Mouse (Mus musculus): ENCODE data around the gene Clybl. TPM values are rescaled to one million over a fixed set of nuclear protein-coding genes. Genes with fewer than 3 reads are reported as not detected.

The Clybl gene
- polyA plus RNA-seq, 1 experiment from 2014 or later: 8.4 TPM

DNA sequence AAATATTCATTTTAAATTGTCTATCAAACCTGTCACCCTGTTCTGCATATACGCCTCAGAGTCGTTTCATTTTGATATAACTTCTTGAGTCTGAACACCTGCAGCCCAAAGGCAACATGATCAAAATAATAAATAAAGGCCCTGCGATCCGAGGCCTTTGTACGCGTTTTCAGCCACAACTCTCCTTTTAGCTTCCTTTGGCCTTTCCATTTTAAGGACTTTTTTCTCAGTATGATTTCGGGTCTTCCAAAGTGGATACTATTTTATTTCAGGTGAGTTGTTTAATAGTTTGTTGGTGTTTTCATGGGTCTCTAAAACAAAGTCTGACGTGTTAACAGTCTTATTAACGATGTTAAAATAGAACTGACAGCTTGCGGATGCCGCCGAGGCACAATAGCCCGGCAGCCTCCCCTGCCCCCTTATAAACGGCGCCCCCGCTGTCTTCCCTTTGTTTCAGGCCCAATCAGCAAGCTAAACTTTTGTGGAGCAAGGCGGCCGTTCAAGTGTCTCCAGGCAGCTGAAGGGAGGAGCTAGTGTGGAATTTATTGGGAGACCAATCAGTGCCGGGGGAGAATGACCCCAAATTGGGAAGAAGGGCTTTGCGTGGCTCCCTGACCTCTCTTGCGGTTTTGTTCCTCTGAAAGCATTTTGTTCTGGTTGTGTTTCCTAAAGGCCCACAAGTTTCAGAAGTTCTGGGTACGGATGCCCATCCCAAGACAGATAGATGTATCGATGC is 47.5 kb downstream of the Clybl start:
- no peak for ATAC-seq
- Histone ChIP-seq H3K27ac (ENCODE audit: low read length) (no peak overlapping the region), H3K4me3 (replicated peaks; ENCODE audit: low read length) (no peak overlapping the region), H3K9me3 (ENCODE audit: control insufficient read depth, low read length) (no peaks in the 10 kb centered on the region), H3K4me2 (ENCODE audit: low read length) (no peak overlapping the region), H3K9ac (replicated peaks; ENCODE audit: low read depth, low read length) (no peak overlapping the region), H3K4me1 (replicated peaks; ENCODE audit: control insufficient read depth, insufficient read depth, low read length) (peaks cover 12% of the 10 kb centered on the region), H3K27me3 (replicated peaks; ENCODE audit: control insufficient read depth, insufficient read depth, low read length) (peaks cover 30% of the 10 kb centered on the region), H3K36me3 (ENCODE audit: control insufficient read depth, insufficient read depth) (no peaks in the 10 kb centered on the region)
- 13% methylated on average over 23 of the region's 23 CpGs for WGBS

DNA sequence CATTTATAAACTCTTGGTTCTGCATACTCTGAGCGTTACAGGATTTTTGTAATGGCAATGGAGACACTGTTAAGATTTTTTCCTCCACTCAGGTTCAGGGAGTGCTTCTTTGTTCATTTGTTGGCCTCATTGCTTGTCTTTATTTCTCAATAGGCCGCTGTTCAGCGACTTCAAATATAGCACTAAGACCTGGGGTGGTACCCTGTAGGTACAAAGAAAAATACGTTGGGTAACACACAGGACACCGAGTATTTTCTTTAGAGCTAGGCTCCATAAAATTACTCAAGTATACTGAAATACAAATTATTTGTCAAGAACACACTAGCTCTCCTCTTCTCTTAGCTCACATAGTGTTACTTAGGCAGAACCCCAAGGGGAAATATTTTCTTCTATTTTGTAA is 48.5 kb downstream of the Clybl start:
- no peaks in the 10 kb centered on the region for H3K9me3 ChIP-seq (ENCODE audit: control insufficient read depth, low read length)
- no peak for ATAC-seq
- no peak overlapping the region for H3K9ac ChIP-seq (replicated peaks; ENCODE audit: low read depth, low read length)
- H3K27ac ChIP-seq (ENCODE audit: low read length): no peak overlapping the region
- no peak overlapping the region for H3K4me3 ChIP-seq (replicated peaks; ENCODE audit: low read length)
- H3K4me2 ChIP-seq (ENCODE audit: low read length): no peak overlapping the region
- peaks cover 12% of the 10 kb centered on the region for H3K4me1 ChIP-seq (replicated peaks; ENCODE audit: control insufficient read depth, insufficient read depth, low read length)
- no peaks in the 10 kb centered on the region for H3K36me3 ChIP-seq (ENCODE audit: control insufficient read depth, insufficient read depth)
- peaks cover 24% of the 10 kb centered on the region for H3K27me3 ChIP-seq (replicated peaks; ENCODE audit: control insufficient read depth, insufficient read depth, low read length)
- WGBS: 43% methylated on average over 5 of the region's 5 CpGs

DNA sequence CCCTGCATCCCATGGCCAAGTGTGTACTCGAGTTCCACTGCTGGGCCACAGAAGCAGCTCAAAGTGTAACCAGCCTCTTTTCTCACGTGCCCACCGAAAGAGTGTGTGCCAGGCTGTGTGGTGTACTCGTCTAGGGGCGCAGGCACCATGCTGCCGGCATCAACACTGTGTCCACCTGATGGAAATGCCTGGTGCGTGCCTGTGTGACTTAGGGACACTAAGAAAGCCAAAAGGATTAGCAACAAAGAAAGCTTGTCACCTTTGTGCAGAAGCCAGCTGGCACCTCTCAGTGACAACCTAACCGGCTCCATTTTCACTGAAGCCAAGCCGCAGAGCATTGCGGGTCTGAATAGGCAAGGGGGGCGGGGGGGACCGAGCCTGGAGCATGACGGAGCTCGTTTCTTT is 49.1 kb downstream of the Clybl start:
- Histone ChIP-seq H3K4me2 (ENCODE audit: low read length) (peak overlapping the region; percentile 2; the same call in 1 of the 2 replicates), H3K27me3 (replicated peaks; ENCODE audit: control insufficient read depth, insufficient read depth, low read length) (peaks cover 19% of the 10 kb centered on the region), H3K9ac (replicated peaks; ENCODE audit: low read depth, low read length) (no peak overlapping the region), H3K4me1 (replicated peaks; ENCODE audit: control insufficient read depth, insufficient read depth, low read length) (peaks cover 12% of the 10 kb centered on the region), H3K4me3 (replicated peaks; ENCODE audit: low read length) (no peak overlapping the region), H3K36me3 (ENCODE audit: control insufficient read depth, insufficient read depth) (no peaks in the 10 kb centered on the region), H3K9me3 (ENCODE audit: control insufficient read depth, low read length) (no peaks in the 10 kb centered on the region), H3K27ac (ENCODE audit: low read length) (no peak overlapping the region)
- 8% methylated on average over 14 of the region's 14 CpGs for WGBS
- ATAC-seq: peak; percentile 72

DNA sequence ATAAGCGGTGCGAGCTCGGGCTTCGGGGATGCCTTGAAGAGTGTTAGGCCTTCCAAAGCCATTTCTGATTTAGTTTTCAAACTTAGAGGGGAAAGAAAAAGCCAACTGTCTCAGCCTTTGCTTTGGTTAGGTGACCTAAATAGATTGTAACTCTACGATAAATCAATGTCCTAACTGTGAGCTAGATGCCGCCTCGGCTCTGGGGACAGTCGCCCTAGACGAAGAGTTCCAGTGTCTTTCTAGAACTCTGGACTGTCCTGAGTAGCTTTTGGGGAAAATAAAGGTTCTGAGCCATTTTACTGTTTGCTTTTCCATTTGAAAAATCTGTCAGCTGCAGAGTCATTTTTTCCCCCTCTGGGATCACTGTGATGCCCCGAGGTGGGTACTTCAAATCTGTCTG is 49.6 kb downstream of the Clybl start:
- H3K4me2 ChIP-seq (ENCODE audit: low read length): peak overlapping the region; percentile 2; the same call in 1 of the 2 replicates
- WGBS: 31% methylated on average over 10 of the region's 10 CpGs
- H3K27me3 ChIP-seq (replicated peaks; ENCODE audit: control insufficient read depth, insufficient read depth, low read length): peaks cover 16% of the 10 kb centered on the region
- no peaks in the 10 kb centered on the region for H3K9me3 ChIP-seq (ENCODE audit: control insufficient read depth, low read length)
- H3K36me3 ChIP-seq (ENCODE audit: control insufficient read depth, insufficient read depth): no peaks in the 10 kb centered on the region
- no peak overlapping the region for H3K4me3 ChIP-seq (replicated peaks; ENCODE audit: low read length)
- H3K9ac ChIP-seq (replicated peaks; ENCODE audit: low read depth, low read length): no peak overlapping the region
- no peak overlapping the region for H3K27ac ChIP-seq (ENCODE audit: low read length)
- ATAC-seq: no peak
- peaks cover 12% of the 10 kb centered on the region for H3K4me1 ChIP-seq (replicated peaks; ENCODE audit: control insufficient read depth, insufficient read depth, low read length)

DNA sequence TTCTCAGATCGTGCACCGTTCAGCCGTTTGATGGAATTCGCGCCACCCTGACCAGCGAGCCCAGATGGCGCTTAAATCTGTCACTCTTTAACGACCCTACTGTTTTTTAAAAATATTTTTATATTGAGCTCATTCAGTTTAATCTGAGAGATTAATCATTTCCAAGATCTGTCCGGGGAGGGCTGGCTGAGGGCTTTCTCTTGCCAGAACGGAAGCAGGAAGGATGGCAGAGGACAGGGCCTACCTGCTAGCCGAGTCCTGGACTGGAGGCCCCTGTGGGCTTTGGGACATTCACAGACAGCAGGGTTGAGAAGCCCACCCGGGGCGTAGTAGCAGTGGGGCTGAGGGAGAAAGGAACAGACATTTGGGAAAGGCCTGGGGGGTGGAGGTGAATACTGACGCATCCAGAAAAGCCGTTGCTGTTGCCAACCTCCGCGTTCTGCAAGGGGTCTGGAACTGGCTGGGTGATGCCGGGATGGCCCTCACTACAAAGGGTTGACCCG is 51.8 kb downstream of the Clybl start:
- no peak for ATAC-seq
- Histone ChIP-seq H3K4me2 (ENCODE audit: low read length) (no peak overlapping the region), H3K4me3 (replicated peaks; ENCODE audit: low read length) (no peak overlapping the region), H3K4me1 (replicated peaks; ENCODE audit: control insufficient read depth, insufficient read depth, low read length) (peaks cover 6% of the 10 kb centered on the region; the same call in 1 of the 2 replicates), H3K27me3 (replicated peaks; ENCODE audit: control insufficient read depth, insufficient read depth, low read length) (peaks cover 6% of the 10 kb centered on the region), H3K27ac (ENCODE audit: low read length) (no peak overlapping the region), H3K9ac (replicated peaks; ENCODE audit: low read depth, low read length) (no peak overlapping the region), H3K36me3 (ENCODE audit: control insufficient read depth, insufficient read depth) (no peaks in the 10 kb centered on the region), H3K9me3 (ENCODE audit: control insufficient read depth, low read length) (no peaks in the 10 kb centered on the region)
- 75% methylated on average over 19 of the region's 19 CpGs for WGBS

DNA sequence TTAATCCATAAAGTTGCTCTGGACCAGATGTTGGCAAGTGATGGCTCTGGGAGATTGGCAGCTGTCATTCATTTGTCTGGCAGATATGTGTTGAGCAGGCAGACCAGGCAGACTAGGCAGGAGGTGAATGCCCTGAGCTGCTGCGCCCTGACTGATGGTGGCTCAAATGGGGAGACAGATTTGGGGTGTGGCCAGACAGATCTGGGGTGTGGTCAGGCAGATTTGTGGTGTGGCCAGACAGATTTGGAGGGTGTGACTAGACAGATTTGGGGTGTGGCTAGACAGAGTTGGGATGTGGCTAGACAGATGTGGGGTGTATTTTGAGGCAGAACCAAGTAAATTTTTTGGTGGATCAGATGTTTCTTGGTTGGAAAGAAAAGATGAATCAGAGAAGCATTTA is 62.4 kb downstream of the Clybl start:
- WGBS: 85% methylated on average over 1 of the region's 1 CpGs
- H3K9me3 ChIP-seq (ENCODE audit: control insufficient read depth, low read length): no peaks in the 10 kb centered on the region
- no peak overlapping the region for H3K4me2 ChIP-seq (ENCODE audit: low read length)
- peaks cover 4% of the 10 kb centered on the region; the same call in 1 of the 2 replicates for H3K27me3 ChIP-seq (replicated peaks; ENCODE audit: control insufficient read depth, insufficient read depth, low read length)
- no peak for ATAC-seq
- H3K36me3 ChIP-seq (ENCODE audit: control insufficient read depth, insufficient read depth): no peaks in the 10 kb centered on the region
- H3K4me3 ChIP-seq (replicated peaks; ENCODE audit: low read length): no peak overlapping the region
- H3K4me1 ChIP-seq (replicated peaks; ENCODE audit: control insufficient read depth, insufficient read depth, low read length): peaks cover 13% of the 10 kb centered on the region
- no peak overlapping the region for H3K27ac ChIP-seq (ENCODE audit: low read length)
- no peak overlapping the region for H3K9ac ChIP-seq (replicated peaks; ENCODE audit: low read depth, low read length)

DNA sequence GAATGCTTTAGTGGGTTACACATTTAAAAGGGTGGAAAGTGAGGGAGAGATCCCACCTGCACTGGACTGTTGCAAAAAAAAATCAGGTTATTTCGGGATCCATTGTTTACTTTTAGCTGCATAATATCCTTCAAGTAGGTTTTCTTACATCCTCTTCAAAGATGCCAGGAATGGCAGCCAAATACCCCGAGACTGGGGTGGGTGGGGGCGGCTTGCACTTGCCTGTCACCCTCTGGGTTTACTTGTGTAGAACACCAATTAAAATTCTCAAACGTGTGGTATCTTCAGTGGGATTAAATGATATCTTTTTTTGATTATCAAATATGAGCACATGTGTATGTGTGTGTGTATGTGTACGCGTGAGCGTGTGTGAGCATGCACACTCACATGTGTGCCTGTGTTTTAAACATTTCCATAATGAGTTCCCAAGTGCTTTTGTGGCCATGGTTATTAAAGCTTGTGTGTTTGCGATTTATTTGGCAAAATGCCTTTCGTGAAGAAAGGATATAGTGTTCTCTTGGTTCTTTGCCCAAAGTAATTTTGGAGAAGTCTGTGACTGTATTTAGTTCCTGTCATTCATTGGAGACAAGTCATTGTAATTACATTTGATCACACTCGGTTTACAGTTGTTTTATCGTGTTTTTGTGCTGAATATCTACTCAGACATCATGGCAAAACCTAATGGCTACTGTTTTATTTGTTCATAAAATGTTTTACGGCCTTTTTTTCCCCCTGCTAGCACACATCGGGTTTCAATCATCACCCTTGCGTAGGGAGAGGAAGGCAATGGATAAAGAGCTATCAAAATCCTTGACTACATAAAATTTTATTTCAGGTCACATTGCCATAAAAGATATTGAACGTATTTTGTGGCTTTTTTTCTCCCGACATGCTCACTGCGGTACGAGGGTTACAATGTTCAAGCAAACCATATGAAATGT is 65.7 kb downstream of the Clybl start:
- Histone ChIP-seq H3K9me3 (ENCODE audit: control insufficient read depth, low read length) (0 out of 2 replicates have a peak, but pooled peaks cover 2% of the 10 kb centered on the region), H3K4me1 (replicated peaks; ENCODE audit: control insufficient read depth, insufficient read depth, low read length) (peaks cover 13% of the 10 kb centered on the region), H3K9ac (replicated peaks; ENCODE audit: low read depth, low read length) (no peak overlapping the region), H3K36me3 (ENCODE audit: control insufficient read depth, insufficient read depth) (no peaks in the 10 kb centered on the region), H3K27ac (ENCODE audit: low read length) (peak overlapping the region; percentile 23; the same call in 1 of the 2 replicates), H3K4me2 (ENCODE audit: low read length) (peak overlapping the region; percentile 13; the same call in 1 of the 2 replicates), H3K4me3 (replicated peaks; ENCODE audit: low read length) (no peak overlapping the region), H3K27me3 (replicated peaks; ENCODE audit: control insufficient read depth, insufficient read depth, low read length) (peaks cover 14% of the 10 kb centered on the region)
- WGBS: 37% methylated on average over 18 of the region's 18 CpGs
- ATAC-seq: peak; percentile 82

DNA sequence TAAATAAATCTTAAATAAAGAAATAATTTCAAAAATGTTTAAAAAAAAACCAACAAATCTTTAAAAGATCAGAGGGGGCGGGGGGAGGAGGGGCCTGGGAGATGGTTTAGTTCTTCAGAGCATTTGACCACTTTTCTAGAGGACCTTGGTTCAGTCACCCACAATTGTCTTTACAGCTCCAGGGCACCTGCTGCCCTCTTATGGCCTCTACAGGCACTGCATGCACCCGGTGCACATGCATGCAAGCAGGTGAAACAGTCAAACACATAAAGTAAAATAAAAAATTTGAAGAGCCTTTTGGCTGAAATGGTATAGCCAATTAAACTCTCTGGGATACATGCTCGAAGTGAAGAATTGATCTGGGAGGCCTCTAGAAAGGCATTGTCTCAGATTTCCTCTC is 67.6 kb downstream of the Clybl start:
- Histone ChIP-seq H3K27me3 (replicated peaks; ENCODE audit: control insufficient read depth, insufficient read depth, low read length) (peaks cover 18% of the 10 kb centered on the region), H3K9ac (replicated peaks; ENCODE audit: low read depth, low read length) (no peak overlapping the region), H3K27ac (ENCODE audit: low read length) (no peak overlapping the region), H3K9me3 (ENCODE audit: control insufficient read depth, low read length) (0 out of 2 replicates have a peak, but pooled peaks cover 2% of the 10 kb centered on the region), H3K4me2 (ENCODE audit: low read length) (no peak overlapping the region), H3K4me3 (replicated peaks; ENCODE audit: low read length) (no peak overlapping the region), H3K4me1 (replicated peaks; ENCODE audit: control insufficient read depth, insufficient read depth, low read length) (peaks cover 13% of the 10 kb centered on the region), H3K36me3 (ENCODE audit: control insufficient read depth, insufficient read depth) (no peaks in the 10 kb centered on the region)
- WGBS: 86% methylated on average over 3 of the region's 3 CpGs
- ATAC-seq: no peak

DNA sequence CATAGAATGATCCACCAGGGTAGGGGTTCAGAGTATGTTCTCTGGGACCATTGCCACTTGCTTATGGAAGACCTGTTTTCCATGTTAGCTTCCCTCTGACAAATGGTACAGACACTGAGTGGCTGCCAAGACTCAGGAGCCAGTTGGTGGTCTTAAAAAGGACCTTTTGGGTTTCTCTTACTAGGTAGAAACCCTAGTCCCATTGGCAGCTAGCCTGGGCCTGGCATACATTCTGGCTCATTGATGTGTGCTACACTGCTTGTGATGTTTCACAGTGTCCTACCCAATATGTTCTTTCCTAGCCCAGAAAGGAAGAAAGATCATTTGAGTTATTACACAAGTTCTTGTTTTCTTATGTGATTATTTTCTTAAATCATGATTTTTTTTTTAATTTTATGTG is 69.8 kb downstream of the Clybl start:
- H3K4me1 ChIP-seq (replicated peaks; ENCODE audit: control insufficient read depth, insufficient read depth, low read length): peaks cover 22% of the 10 kb centered on the region
- no peak overlapping the region for H3K4me3 ChIP-seq (replicated peaks; ENCODE audit: low read length)
- H3K9ac ChIP-seq (replicated peaks; ENCODE audit: low read depth, low read length): no peak overlapping the region

More for the DNA sequence above, 69.8 kb downstream of the Clybl start:
- Histone ChIP-seq H3K9me3 (ENCODE audit: control insufficient read depth, low read length) (0 out of 2 replicates have a peak, but pooled peaks cover 2% of the 10 kb centered on the region), H3K4me2 (ENCODE audit: low read length) (no peak overlapping the region), H3K27ac (ENCODE audit: low read length) (no peak overlapping the region), H3K36me3 (ENCODE audit: control insufficient read depth, insufficient read depth) (no peaks in the 10 kb centered on the region), H3K27me3 (replicated peaks; ENCODE audit: control insufficient read depth, insufficient read depth, low read length) (peaks cover 18% of the 10 kb centered on the region)
- no peak for ATAC-seq
